Mouse (Mus musculus): ENCODE measurements around the gene Cnpy1. TPM values are rescaled to one million over a fixed set of nuclear protein-coding genes. Genes with fewer than 3 reads are reported as not detected.

Cnpy1 gene
- total and polyA plus RNA-seq, 3 experiments = not detected

DNA sequence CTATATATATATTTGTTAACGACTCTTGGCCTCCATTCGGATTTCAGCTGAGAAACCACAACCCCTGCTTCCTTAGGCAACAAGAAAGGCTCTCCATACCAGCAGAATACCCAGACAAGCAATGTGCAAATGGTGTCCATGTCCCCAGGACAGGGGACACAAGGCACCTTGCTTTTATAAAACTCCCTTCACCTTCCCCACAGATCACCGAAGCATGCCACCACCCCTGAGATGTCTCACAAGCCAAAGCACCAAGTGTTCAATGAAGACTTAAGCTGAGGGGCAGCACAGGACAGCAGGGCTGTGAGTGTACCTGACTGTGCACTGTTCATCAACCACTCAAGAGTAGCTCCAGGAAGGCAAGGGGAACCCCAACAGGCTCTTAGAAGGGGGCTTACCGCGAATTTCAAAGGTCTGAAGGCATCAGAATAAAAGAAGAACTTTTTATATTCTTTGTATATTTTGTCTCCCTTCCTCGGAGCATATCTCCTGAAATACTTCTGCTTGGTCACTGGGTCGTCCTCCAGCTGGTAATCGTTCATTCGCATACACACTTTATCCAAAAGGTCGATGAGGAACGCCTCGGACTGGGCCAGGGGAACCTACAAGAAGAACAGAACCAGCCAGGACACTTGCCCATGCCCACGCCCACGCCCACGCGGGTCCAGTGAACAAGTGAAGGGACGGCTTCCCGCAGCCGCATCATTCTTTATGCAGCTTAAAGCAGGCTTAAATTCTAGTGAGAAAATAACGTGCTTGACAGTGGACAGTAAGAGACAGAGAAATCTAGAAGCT, 36.7 kb downstream of the Cnpy1 start:
- Histone ChIP-seq H3K27ac (no peak overlapping the region), H3K79me2 (replicated peaks; ENCODE audit: control insufficient read depth, insufficient read depth, low read length) (no peaks in the 10 kb centered on the region), H3K36me3 (ENCODE audit: control insufficient read depth, insufficient read depth, low read length) (no peaks in the 10 kb centered on the region), H3K27me3 (ENCODE audit: control insufficient read depth, insufficient read depth, low read length) (peaks cover 19% of the 10 kb centered on the region), H3K4me3 (no peak overlapping the region), H3K9ac (ENCODE audit: low read depth, low read length) (no peak overlapping the region), H3K4me1 (ENCODE audit: control insufficient read depth, insufficient read depth, low read length) (no peaks in the 10 kb centered on the region)
- DNase-seq = no peak
- TF ChIP-seq EP300 (IDR thresholded peaks at IDR 0.05; ENCODE audit: insufficient read depth, low read depth, low read length) = no peak
- no peak for TF ChIP-seq POLR2A (IDR thresholded peaks at IDR 0.05; ENCODE audit: insufficient read depth, low read depth, low read length)
- TF ChIP-seq CTCF (IDR thresholded peaks at IDR 0.05) = no peak
- intact Hi-C loops (cut with DNase I) = no loop called here
- 13% methylated on average over 20 of the region's 20 CpGs for WGBS

DNA sequence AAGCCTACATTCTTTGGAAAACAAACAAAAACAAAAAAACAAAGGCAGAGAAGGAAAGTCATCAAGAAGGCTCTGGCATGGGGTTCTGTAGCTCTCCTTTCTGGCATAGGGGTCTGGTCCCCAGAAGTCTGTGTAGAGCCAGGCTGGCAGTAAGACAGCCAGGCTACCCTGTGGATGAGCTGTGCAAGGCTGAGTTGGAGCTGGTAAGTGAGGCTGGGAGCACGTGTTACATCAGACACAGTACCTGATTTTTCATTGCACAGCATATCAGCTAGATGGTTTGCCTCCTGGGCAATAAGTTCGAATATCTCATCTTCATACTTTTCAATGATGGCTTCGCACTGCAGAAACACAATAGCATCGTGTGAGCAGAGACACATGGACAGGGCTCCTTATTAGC, 38.6 kb downstream of the Cnpy1 start:
- WGBS = 67% methylated on average over 4 of the region's 4 CpGs
- H3K36me3 ChIP-seq (ENCODE audit: control insufficient read depth, insufficient read depth, low read length) = no peaks in the 10 kb centered on the region
- TF ChIP-seq CTCF (IDR thresholded peaks at IDR 0.05) (no peak), POLR2A (IDR thresholded peaks at IDR 0.05; ENCODE audit: insufficient read depth, low read depth, low read length) (no peak), EP300 (IDR thresholded peaks at IDR 0.05; ENCODE audit: insufficient read depth, low read depth, low read length) (no peak)
- intact Hi-C loops (cut with DNase I) = no loop called here
- H3K4me3 ChIP-seq = no peak overlapping the region
- H3K4me1 ChIP-seq (ENCODE audit: control insufficient read depth, insufficient read depth, low read length) = no peaks in the 10 kb centered on the region
- peaks cover 17% of the 10 kb centered on the region for H3K27me3 ChIP-seq (ENCODE audit: control insufficient read depth, insufficient read depth, low read length)
- H3K27ac ChIP-seq = no peak overlapping the region
- H3K79me2 ChIP-seq (replicated peaks; ENCODE audit: control insufficient read depth, insufficient read depth, low read length) = no peaks in the 10 kb centered on the region
- DNase-seq = no peak
- no peak overlapping the region for H3K9ac ChIP-seq (ENCODE audit: low read depth, low read length)

DNA sequence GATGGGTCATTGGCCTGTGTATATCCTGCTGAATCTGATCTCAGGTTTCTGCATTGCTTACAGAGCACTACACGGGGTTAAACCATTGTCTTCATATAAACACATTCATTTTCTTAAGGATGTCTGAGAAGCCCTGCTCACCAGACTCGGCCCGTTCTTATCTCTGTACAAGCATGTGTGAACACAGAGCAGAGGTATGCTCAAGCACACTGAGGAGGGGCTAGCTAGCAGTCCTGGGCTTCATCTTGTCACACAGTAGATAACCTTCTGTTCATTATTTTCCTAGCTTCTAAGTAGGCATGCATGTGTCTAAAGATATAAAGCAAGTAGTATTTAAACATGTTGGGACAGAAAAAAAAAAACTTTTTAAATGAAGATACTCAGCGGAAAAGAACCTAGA, 39.2 kb downstream of the Cnpy1 start:
- DNase-seq = no peak
- Histone ChIP-seq H3K4me3 (no peak overlapping the region), H3K27me3 (ENCODE audit: control insufficient read depth, insufficient read depth, low read length) (peaks cover 15% of the 10 kb centered on the region), H3K36me3 (ENCODE audit: control insufficient read depth, insufficient read depth, low read length) (no peaks in the 10 kb centered on the region), H3K79me2 (replicated peaks; ENCODE audit: control insufficient read depth, insufficient read depth, low read length) (no peaks in the 10 kb centered on the region), H3K9ac (ENCODE audit: low read depth, low read length) (no peak overlapping the region), H3K27ac (no peak overlapping the region), H3K4me1 (ENCODE audit: control insufficient read depth, insufficient read depth, low read length) (no peaks in the 10 kb centered on the region)
- intact Hi-C loops (cut with DNase I) = no loop called here
- no peak for TF ChIP-seq POLR2A (IDR thresholded peaks at IDR 0.05; ENCODE audit: insufficient read depth, low read depth, low read length)
- no peak for TF ChIP-seq EP300 (IDR thresholded peaks at IDR 0.05; ENCODE audit: insufficient read depth, low read depth, low read length)
- TF ChIP-seq CTCF (IDR thresholded peaks at IDR 0.05) = no peak
- 26% methylated on average over 4 of the region's 4 CpGs for WGBS

DNA sequence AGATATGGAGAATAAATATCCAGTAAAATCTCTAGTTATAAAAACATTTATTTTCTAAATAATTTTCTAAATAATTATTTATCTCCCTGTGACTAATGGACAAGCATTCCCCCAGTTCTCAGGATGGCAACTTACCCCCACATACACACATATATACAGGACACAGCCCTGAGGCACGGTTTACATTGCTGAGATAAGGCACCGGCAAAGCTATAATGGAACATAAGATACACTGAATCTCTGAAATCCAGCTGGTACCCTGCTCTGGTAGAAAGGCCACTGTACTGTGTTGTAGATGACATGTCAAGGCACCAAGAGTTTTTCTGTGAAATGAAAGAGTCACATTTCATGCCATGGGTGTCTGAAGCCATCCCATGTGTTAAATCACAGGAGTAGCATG, 40.9 kb downstream of the Cnpy1 start:
- DNase-seq = no peak
- H3K79me2 ChIP-seq (replicated peaks; ENCODE audit: control insufficient read depth, insufficient read depth, low read length) = no peaks in the 10 kb centered on the region
- intact Hi-C loops (cut with DNase I) = no loop called here
- no peak overlapping the region for H3K4me3 ChIP-seq
- no peaks in the 10 kb centered on the region for H3K36me3 ChIP-seq (ENCODE audit: control insufficient read depth, insufficient read depth, low read length)
- H3K4me1 ChIP-seq (ENCODE audit: control insufficient read depth, insufficient read depth, low read length) = no peaks in the 10 kb centered on the region
- no peak overlapping the region for H3K27ac ChIP-seq
- peaks cover 9% of the 10 kb centered on the region for H3K27me3 ChIP-seq (ENCODE audit: control insufficient read depth, insufficient read depth, low read length)
- 44% methylated on average over 2 of the region's 2 CpGs for WGBS
- TF ChIP-seq CTCF (IDR thresholded peaks at IDR 0.05) (no peak), EP300 (IDR thresholded peaks at IDR 0.05; ENCODE audit: insufficient read depth, low read depth, low read length) (no peak), POLR2A (IDR thresholded peaks at IDR 0.05; ENCODE audit: insufficient read depth, low read depth, low read length) (no peak)
- no peak overlapping the region for H3K9ac ChIP-seq (ENCODE audit: low read depth, low read length)

DNA sequence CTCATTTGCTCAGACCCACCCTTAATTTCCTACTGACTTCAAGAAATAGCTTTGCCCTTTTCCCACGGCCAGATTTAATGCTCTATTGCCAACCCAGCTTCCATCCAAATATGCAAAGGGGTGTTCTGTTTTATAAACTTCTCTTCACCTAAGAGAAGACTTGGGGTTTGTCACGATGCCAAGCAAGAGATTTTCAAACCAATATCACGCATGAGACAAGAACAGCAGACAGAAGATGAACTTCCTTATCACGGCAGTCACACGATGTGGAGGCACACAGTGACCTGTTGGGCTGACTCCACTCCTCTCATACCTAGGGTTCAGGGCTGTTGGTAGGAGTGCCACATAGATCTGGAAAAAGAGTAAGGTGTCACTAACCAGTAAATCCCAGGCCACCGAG, 42.5 kb downstream of the Cnpy1 start:
- WGBS = 60% methylated on average over 6 of the region's 6 CpGs
- H3K9ac ChIP-seq (ENCODE audit: low read depth, low read length) = no peak overlapping the region
- H3K79me2 ChIP-seq (replicated peaks; ENCODE audit: control insufficient read depth, insufficient read depth, low read length) = no peaks in the 10 kb centered on the region
- no peak for DNase-seq
- no peak for TF ChIP-seq CTCF (IDR thresholded peaks at IDR 0.05)
- TF ChIP-seq POLR2A (IDR thresholded peaks at IDR 0.05; ENCODE audit: insufficient read depth, low read depth, low read length) = no peak
- no peak for TF ChIP-seq EP300 (IDR thresholded peaks at IDR 0.05; ENCODE audit: insufficient read depth, low read depth, low read length)
- no peaks in the 10 kb centered on the region for H3K4me1 ChIP-seq (ENCODE audit: control insufficient read depth, insufficient read depth, low read length)
- no peak overlapping the region for H3K4me3 ChIP-seq
- H3K27ac ChIP-seq = no peak overlapping the region
- intact Hi-C loops (cut with DNase I) = no loop called here
- peaks cover 4% of the 10 kb centered on the region; the same call in 1 of the 2 replicates for H3K27me3 ChIP-seq (ENCODE audit: control insufficient read depth, insufficient read depth, low read length)
- no peaks in the 10 kb centered on the region for H3K36me3 ChIP-seq (ENCODE audit: control insufficient read depth, insufficient read depth, low read length)

DNA sequence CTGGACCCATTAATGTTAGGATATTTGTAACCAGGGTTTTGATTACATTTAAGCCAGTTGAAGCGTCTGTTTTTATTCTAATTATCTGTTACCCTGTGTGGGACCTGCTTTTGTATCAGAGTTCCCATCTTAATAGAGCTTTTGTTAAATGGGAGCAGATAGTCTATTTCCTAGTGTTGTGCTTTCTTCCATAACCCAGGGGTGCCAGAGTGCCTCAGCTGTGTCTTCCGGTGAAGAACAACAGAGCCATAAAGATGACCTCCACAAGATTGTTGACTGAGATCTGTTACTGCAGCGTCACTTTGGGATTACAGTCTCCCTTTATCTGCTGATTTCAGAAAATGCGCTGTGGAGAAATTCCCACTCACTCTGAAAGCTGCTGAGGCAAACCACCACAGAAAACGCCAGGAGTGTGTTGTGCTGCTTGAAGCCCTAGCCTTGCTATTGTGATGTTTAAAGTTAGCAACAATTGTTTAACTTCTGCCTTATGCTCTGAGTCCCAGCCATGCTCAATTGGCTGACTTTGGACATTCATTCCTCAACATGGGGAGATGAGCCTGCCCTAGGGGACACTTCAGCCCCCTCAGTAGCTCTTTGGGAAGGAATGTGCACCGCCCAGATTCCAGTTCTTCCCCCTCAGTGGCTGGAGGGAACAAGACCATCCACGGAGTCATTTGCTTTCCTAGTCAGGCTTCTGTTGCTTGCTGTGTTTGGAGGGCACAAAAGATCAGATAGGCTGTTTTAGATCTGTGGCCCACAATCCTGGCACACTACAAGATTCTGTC, 46.3 kb downstream of the Cnpy1 start:
- no peaks in the 10 kb centered on the region for H3K36me3 ChIP-seq (ENCODE audit: control insufficient read depth, insufficient read depth, low read length)
- no peak for DNase-seq
- no peaks in the 10 kb centered on the region for H3K79me2 ChIP-seq (replicated peaks; ENCODE audit: control insufficient read depth, insufficient read depth, low read length)
- H3K27me3 ChIP-seq (ENCODE audit: control insufficient read depth, insufficient read depth, low read length) = no peaks in the 10 kb centered on the region
- no peak for TF ChIP-seq EP300 (IDR thresholded peaks at IDR 0.05; ENCODE audit: insufficient read depth, low read depth, low read length)
- TF ChIP-seq POLR2A (IDR thresholded peaks at IDR 0.05; ENCODE audit: insufficient read depth, low read depth, low read length) = no peak
- TF ChIP-seq CTCF (IDR thresholded peaks at IDR 0.05) = no peak
- 46% methylated on average over 7 of the region's 7 CpGs for WGBS
- no peak overlapping the region for H3K27ac ChIP-seq
- no peak overlapping the region for H3K9ac ChIP-seq (ENCODE audit: low read depth, low read length)
- intact Hi-C loops (cut with DNase I) = no loop called here
- H3K4me3 ChIP-seq = no peak overlapping the region
- H3K4me1 ChIP-seq (ENCODE audit: control insufficient read depth, insufficient read depth, low read length) = no peaks in the 10 kb centered on the region

Data from heart, adult 2 months (tissue).